9 mouse cellular contexts compared by ENCODE assay signal in genomic region chr11:106290376-106290775, GRCm38 (mm10).
A peak's percentile ranks its signal among the peaks of the same experiment; 100 is the strongest.
DNase-seq lines count a peak whose midpoint lies in the region.
"Had no signal": no experiment of that assay in that cellular context is flagged by ENCODE, and none has a peak within 500 bp of the region (broad histone marks: within the 10 kb centered on the region; RNA-seq: fewer than 3 reads in every experiment).

No protein-coding gene starts in this region.

- DNase-seq in cerebellum, adult 8-10 months: peak; percentile 23
- DNase-seq in cerebellum, postnatal 25 days: no peak
- DNase-seq in cerebellum, adult 9-11 months: peak; percentile 58
- no peak for DNase-seq in cerebellum, postnatal 10 days
- DNase-seq: adrenal gland, adult 2 months; adrenal gland, postnatal 10 days; adrenal gland, postnatal 25 days; cerebellum, adult 11 months; embryo, embryonic 11 days had no signal

Comparison
In these comparisons a context has a peak if more than half of its experiments do, and no peak if none do; other contexts are left out.
1. DNase-seq: peak in cerebellum, adult 8-10 months (single experiment) and cerebellum, adult 9-11 months (single experiment); none in cerebellum, postnatal 25 days (0 of 2) and cerebellum, postnatal 10 days (0 of 2).